Mouse (Mus musculus): ENCODE data around the gene Adcy3. TPM values are rescaled to one million over a fixed set of nuclear protein-coding genes. Genes with fewer than 3 reads are reported as not detected.

Gene Adcy3
- 25.1 and 27.1 TPM in 2 replicates for polyA plus RNA-seq (2012; rRNA removed)

GRCm38 (mm10) chr12:4132941-4133846 is at the start of gene Adcy3:
TSS of gene Adcy3 (plus strand) at chr12:4133103.
- peak within 1 kb of the TSS; percentile 53 for H3K27ac ChIP-seq (ENCODE audit: insufficient read depth, low read length)
- TF ChIP-seq CTCF (IDR thresholded peaks at IDR 0.05; ENCODE audit: extremely low read depth, insufficient read depth, low read length) = no peak
- peak; percentile 56; the same call in 1 of the 2 replicates for TF ChIP-seq POLR2A (IDR thresholded peaks at IDR 0.05; ENCODE audit: extremely low read depth, insufficient read depth, low read length)
- peak within 1 kb of the TSS; percentile 69 for H3K4me3 ChIP-seq (ENCODE audit: insufficient read depth, low read length)
- peaks cover 6% of the 10 kb centered on the region for H3K4me1 ChIP-seq (ENCODE audit: control insufficient read depth, insufficient read depth, low read length)

DNA sequence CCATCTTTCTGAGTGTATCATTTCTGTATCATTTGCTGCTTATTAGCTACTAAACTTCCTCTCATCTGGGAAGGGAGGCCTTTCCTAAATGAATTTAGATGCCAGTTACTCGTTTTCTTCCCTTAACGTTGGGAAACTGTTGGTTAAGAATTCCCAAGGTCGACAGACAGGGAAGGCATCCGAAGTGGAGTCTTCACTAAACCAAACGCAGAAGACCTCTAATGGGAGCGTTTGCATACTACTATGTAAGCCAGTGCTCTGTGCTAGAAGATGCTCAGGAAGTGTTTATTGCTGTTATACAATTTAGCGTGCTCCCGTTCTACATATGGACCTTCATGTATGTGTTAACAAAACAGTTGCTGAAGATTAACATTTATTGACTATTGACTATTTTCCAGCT is 49.5 kb upstream of the Adcy3 start:
- peak overlapping the region; percentile 62 for H3K4me3 ChIP-seq (ENCODE audit: insufficient read depth, low read length)
- peaks cover 2% of the 10 kb centered on the region for H3K4me1 ChIP-seq (ENCODE audit: control insufficient read depth, insufficient read depth, low read length)
- H3K27ac ChIP-seq (ENCODE audit: insufficient read depth, low read length) = no peak overlapping the region
- no peak for TF ChIP-seq CTCF (IDR thresholded peaks at IDR 0.05; ENCODE audit: extremely low read depth, insufficient read depth, low read length)
- TF ChIP-seq POLR2A (IDR thresholded peaks at IDR 0.05; ENCODE audit: extremely low read depth, insufficient read depth, low read length) = no peak

GRCm38 (mm10) chr12:4107383-4107782 is 25.5 kb upstream of the Adcy3 start:
- H3K27ac ChIP-seq (ENCODE audit: insufficient read depth, low read length) = no peak overlapping the region
- TF ChIP-seq POLR2A (IDR thresholded peaks at IDR 0.05; ENCODE audit: extremely low read depth, insufficient read depth, low read length) (no peak), CTCF (IDR thresholded peaks at IDR 0.05; ENCODE audit: extremely low read depth, insufficient read depth, low read length) (peak; percentile 79)
- peaks cover 2% of the 10 kb centered on the region; the same call in 1 of the 2 replicates for H3K4me1 ChIP-seq (ENCODE audit: control insufficient read depth, insufficient read depth, low read length)
- H3K4me3 ChIP-seq (ENCODE audit: insufficient read depth, low read length) = no peak overlapping the region

- Histone ChIP-seq H3K4me1 (ENCODE audit: control insufficient read depth, insufficient read depth, low read length) (peaks cover 10% of the 10 kb centered on the region), H3K27ac (ENCODE audit: insufficient read depth, low read length) (no peak overlapping the region), H3K4me3 (ENCODE audit: insufficient read depth, low read length) (no peak overlapping the region)
- TF ChIP-seq POLR2A (IDR thresholded peaks at IDR 0.05; ENCODE audit: extremely low read depth, insufficient read depth, low read length) = no peak
- no peak for TF ChIP-seq CTCF (IDR thresholded peaks at IDR 0.05; ENCODE audit: extremely low read depth, insufficient read depth, low read length)
These were observed 16.8 kb upstream of the Adcy3 start for GRCm38 (mm10) chr12:4116132-4116531.

DNA sequence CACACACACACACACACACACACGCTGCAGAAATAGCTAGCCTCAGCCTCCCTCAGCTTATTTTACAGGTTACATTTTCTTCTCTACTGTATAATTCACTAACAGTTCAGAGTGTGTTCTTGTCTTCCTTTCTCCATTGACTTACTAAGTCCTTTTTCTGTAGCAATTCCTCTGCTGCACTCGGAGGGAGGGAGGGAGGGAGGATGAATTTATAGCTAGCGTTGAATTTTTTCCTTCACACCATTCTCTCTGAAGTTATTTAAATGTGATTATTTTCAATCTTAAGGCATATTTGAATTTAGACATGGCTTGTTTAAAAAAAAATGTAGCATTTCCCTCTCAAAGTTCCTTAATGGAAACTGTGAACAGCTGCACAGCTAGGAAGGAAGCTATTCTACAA is 15.8 kb upstream of the Adcy3 start:
- Histone ChIP-seq H3K4me3 (ENCODE audit: insufficient read depth, low read length) (no peak overlapping the region), H3K4me1 (ENCODE audit: control insufficient read depth, insufficient read depth, low read length) (peaks cover 10% of the 10 kb centered on the region), H3K27ac (ENCODE audit: insufficient read depth, low read length) (peak overlapping the region; percentile 48; the same call in 1 of the 2 replicates)
- TF ChIP-seq POLR2A (IDR thresholded peaks at IDR 0.05; ENCODE audit: extremely low read depth, insufficient read depth, low read length) (no peak), CTCF (IDR thresholded peaks at IDR 0.05; ENCODE audit: extremely low read depth, insufficient read depth, low read length) (no peak)

GRCm38 (mm10) chr12:4117579-4117978 is 15.3 kb upstream of the Adcy3 start:
- Histone ChIP-seq H3K27ac (ENCODE audit: insufficient read depth, low read length) (no peak overlapping the region), H3K4me1 (ENCODE audit: control insufficient read depth, insufficient read depth, low read length) (peaks cover 10% of the 10 kb centered on the region), H3K4me3 (ENCODE audit: insufficient read depth, low read length) (no peak overlapping the region)
- TF ChIP-seq POLR2A (IDR thresholded peaks at IDR 0.05; ENCODE audit: extremely low read depth, insufficient read depth, low read length) (no peak), CTCF (IDR thresholded peaks at IDR 0.05; ENCODE audit: extremely low read depth, insufficient read depth, low read length) (no peak)

DNA sequence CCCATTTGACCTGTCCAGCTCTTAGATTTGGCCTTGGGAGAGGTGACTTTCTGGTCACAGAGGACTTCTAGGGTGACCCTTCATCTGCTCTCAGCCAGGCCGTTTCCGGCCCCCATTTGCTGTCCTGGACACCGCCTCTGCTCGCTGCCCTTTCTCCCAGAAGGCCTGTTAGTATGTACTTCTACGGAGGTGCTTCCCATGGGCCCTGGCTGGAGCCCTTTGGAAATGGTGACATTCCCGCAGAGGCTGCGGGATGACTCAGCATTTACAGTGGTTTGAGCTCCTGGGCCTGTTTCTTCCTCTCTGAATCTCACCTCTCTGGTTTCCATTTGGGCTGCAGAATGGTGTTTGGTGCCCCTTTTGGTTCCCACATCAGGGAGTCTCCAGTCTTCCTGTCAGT is 5.6 kb upstream of the Adcy3 start:
- no peak overlapping the region for H3K27ac ChIP-seq (ENCODE audit: insufficient read depth, low read length)
- no peak for TF ChIP-seq POLR2A (IDR thresholded peaks at IDR 0.05; ENCODE audit: extremely low read depth, insufficient read depth, low read length)
- TF ChIP-seq CTCF (IDR thresholded peaks at IDR 0.05; ENCODE audit: extremely low read depth, insufficient read depth, low read length) = no peak
- H3K4me3 ChIP-seq (ENCODE audit: insufficient read depth, low read length) = no peak overlapping the region
- H3K4me1 ChIP-seq (ENCODE audit: control insufficient read depth, insufficient read depth, low read length) = no peaks in the 10 kb centered on the region

DNA sequence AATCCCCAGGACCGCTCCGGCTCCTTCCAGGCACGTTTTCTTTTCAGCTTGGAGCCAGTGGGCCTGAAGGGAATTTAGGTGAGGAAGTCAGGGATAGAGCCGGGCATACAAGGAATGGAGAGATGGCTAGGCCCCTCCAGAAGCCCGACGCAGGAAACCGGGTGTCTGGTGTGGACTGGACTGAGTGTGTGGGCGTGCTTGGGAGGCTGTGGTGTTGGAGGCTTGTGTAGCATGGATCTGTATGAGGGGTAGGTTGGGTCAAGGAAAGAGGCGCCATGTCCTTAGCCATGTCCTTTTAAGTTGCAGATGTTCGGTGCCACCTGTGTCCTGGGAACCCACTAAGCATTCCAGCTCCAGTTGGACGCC is 927 bp downstream of the Adcy3 start:
- H3K27ac ChIP-seq (ENCODE audit: insufficient read depth, low read length) = no peak overlapping the region
- TF ChIP-seq POLR2A (IDR thresholded peaks at IDR 0.05; ENCODE audit: extremely low read depth, insufficient read depth, low read length) = no peak
- no peak for TF ChIP-seq CTCF (IDR thresholded peaks at IDR 0.05; ENCODE audit: extremely low read depth, insufficient read depth, low read length)

GRCm38 (mm10) chr12:4143179-4143578 is 10.3 kb downstream of the Adcy3 start:
- H3K4me3 ChIP-seq (ENCODE audit: insufficient read depth, low read length) = no peak overlapping the region
- TF ChIP-seq POLR2A (IDR thresholded peaks at IDR 0.05; ENCODE audit: extremely low read depth, insufficient read depth, low read length) = no peak
- 0 out of 2 replicates have a peak, but pooled peaks have one; percentile 19 for TF ChIP-seq CTCF (IDR thresholded peaks at IDR 0.05; ENCODE audit: extremely low read depth, insufficient read depth, low read length)
- peaks cover 1% of the 10 kb centered on the region; the same call in 1 of the 2 replicates for H3K4me1 ChIP-seq (ENCODE audit: control insufficient read depth, insufficient read depth, low read length)
- H3K27ac ChIP-seq (ENCODE audit: insufficient read depth, low read length) = no peak overlapping the region

More for the DNA sequence above, 927 bp downstream of the Adcy3 start:
- Histone ChIP-seq H3K4me3 (ENCODE audit: insufficient read depth, low read length) (peak overlapping the region; percentile 69), H3K4me1 (ENCODE audit: control insufficient read depth, insufficient read depth, low read length) (peaks cover 6% of the 10 kb centered on the region)

GRCm38 (mm10) chr12:4150936-4151335 is 18.0 kb downstream of the Adcy3 start:
- no peaks in the 10 kb centered on the region for H3K4me1 ChIP-seq (ENCODE audit: control insufficient read depth, insufficient read depth, low read length)
- no peak overlapping the region for H3K4me3 ChIP-seq (ENCODE audit: insufficient read depth, low read length)
- TF ChIP-seq CTCF (IDR thresholded peaks at IDR 0.05; ENCODE audit: extremely low read depth, insufficient read depth, low read length) = no peak
- no peak for TF ChIP-seq POLR2A (IDR thresholded peaks at IDR 0.05; ENCODE audit: extremely low read depth, insufficient read depth, low read length)
- H3K27ac ChIP-seq (ENCODE audit: insufficient read depth, low read length) = no peak overlapping the region
